Mouse (Mus musculus) forebrain, embryonic 14.5 days (tissue): ENCODE measurements at regions not wholly inside any gene's neighbourhood (a gene's known extent, or its start where the extent isn't known, plus 50 kb on each side); places are given as distances from the start of the nearest gene placed in this dataset.

ENCODE experiments used
- ATAC-seq: fragments of 200-750 bp; cut with Nextera tagmentation; 2 replicates; pipeline ENCODE4 v1.8.0; 2017; ENCODE audit warnings: mild to moderate bottlenecking, moderate library complexity
- DNase-seq: peaks from one replicate; pipeline ENCODE4 v3.0.0-alpha.2; 2015; ENCODE audit warnings: low spot score
- H3K27ac ChIP-seq: fragments of 300-500 bp; sonication (generic); 2 replicates; pipeline ENCODE4 v1.5.1; 2014; ENCODE audit warnings: low read depth, mild to moderate bottlenecking, control low read depth, low read length, moderate library complexity
- H3K27me3 ChIP-seq: fragments of 300-500 bp; sonication (generic); replicated peaks from 2 replicates; pipeline ENCODE4 v1.6.1; 2014; ENCODE audit warnings: low read length, control low read depth, mixed read lengths; ENCODE audit not compliant: control insufficient read depth, insufficient read depth
- H3K36me3 ChIP-seq: fragments of 300-500 bp; sonication (generic); 2 replicates; pipeline ENCODE4 v1.6.1; 2014; ENCODE audit warnings: low read length, control low read depth; ENCODE audit not compliant: control insufficient read depth, insufficient read depth
- H3K4me1 ChIP-seq: fragments of 300-500 bp; sonication (generic); 2 replicates; pipeline ENCODE4 v1.6.1; 2014; ENCODE audit warnings: antibody characterized with exemption, low read length, control low read depth; ENCODE audit not compliant: control insufficient read depth, insufficient read depth
- H3K4me2 ChIP-seq: fragments of 300-500 bp; sonication (generic); 2 replicates; pipeline ENCODE4 v1.6.1; 2014; ENCODE audit warnings: mild to moderate bottlenecking, control low read depth, low read length
- H3K4me3 ChIP-seq: fragments of 300-500 bp; sonication (generic); 2 replicates; pipeline ENCODE4 v1.5.1; 2014; ENCODE audit warnings: low read depth, low read length, control low read depth
- H3K9ac ChIP-seq: fragments of 300-500 bp; sonication (generic); 2 replicates; pipeline ENCODE4 v1.6.1; 2014; ENCODE audit warnings: mild to moderate bottlenecking, low read length, control low read depth, moderate library complexity
- H3K9me3 ChIP-seq: fragments of 300-500 bp; sonication (generic); replicated peaks from 2 replicates; pipeline ENCODE4 v1.6.1; 2016; ENCODE audit warnings: low read length, control low read depth, mixed read lengths; ENCODE audit not compliant: control insufficient read depth
- WGBS: fragments of 180-500 bp; shearing (Covaris S2); extraction: QIAGEN DNeasy Blood & Tissue Kit; methylation state at CpG from one replicate; pipeline ENCODE4 v1.1.7; 2014; 5-methylcytosine and 5-hydroxymethylcytosine counted together

- Histone ChIP-seq H3K9me3 (no peaks in the 10 kb centered on the region), H3K27ac (no peak overlapping the region), H3K4me3 (no peak overlapping the region), H3K4me1 (no peaks in the 10 kb centered on the region), H3K27me3 (no peaks in the 10 kb centered on the region), H3K4me2 (no peak overlapping the region), H3K36me3 (no peaks in the 10 kb centered on the region), H3K9ac (no peak overlapping the region)
- DNase-seq (no peak), ATAC-seq (no peak)
- WGBS: 82% methylated on average over 12 of the region's 12 CpGs
These were observed 181.5 kb downstream of the CK137956 start for GRCm38 (mm10) chr4:127789206-127789605.

- Histone ChIP-seq H3K4me1 (peaks cover 4% of the 10 kb centered on the region; the same call in 1 of the 2 replicates), H3K4me3 (no peak overlapping the region), H3K4me2 (no peak overlapping the region), H3K36me3 (no peaks in the 10 kb centered on the region), H3K27ac (no peak overlapping the region), H3K9ac (no peak overlapping the region), H3K27me3 (no peaks in the 10 kb centered on the region), H3K9me3 (no peaks in the 10 kb centered on the region)
- DNase-seq (no peak), ATAC-seq (no peak)
- WGBS: 81% methylated on average over 3 of the region's 3 CpGs
These were observed 185.0 kb downstream of the CK137956 start for GRCm38 (mm10) chr4:127785786-127786185.

- DNase-seq (peak; percentile 19), ATAC-seq (no peak)
- Histone ChIP-seq H3K9ac (no peak overlapping the region), H3K27ac (no peak overlapping the region), H3K9me3 (no peaks in the 10 kb centered on the region), H3K36me3 (no peaks in the 10 kb centered on the region), H3K4me1 (no peaks in the 10 kb centered on the region), H3K4me3 (no peak overlapping the region), H3K4me2 (no peak overlapping the region), H3K27me3 (no peaks in the 10 kb centered on the region)
- 28% methylated on average over 5 of the region's 5 CpGs for WGBS
These were observed 198.7 kb downstream of the CK137956 start for GRCm38 (mm10) chr4:127771966-127772500.

- H3K4me2 ChIP-seq: no peak overlapping the region
- no peaks in the 10 kb centered on the region for H3K36me3 ChIP-seq
- no peaks in the 10 kb centered on the region for H3K9me3 ChIP-seq
- no peak overlapping the region for H3K27ac ChIP-seq
- no peak for ATAC-seq
- no peaks in the 10 kb centered on the region for H3K4me1 ChIP-seq
- H3K27me3 ChIP-seq: no peaks in the 10 kb centered on the region
- no peak for DNase-seq
- H3K9ac ChIP-seq: no peak overlapping the region
- WGBS: 91% methylated on average over 5 of the region's 5 CpGs
- no peak overlapping the region for H3K4me3 ChIP-seq
These were observed 207.0 kb downstream of the CK137956 start for GRCm38 (mm10) chr4:127763736-127764135.

- H3K9me3 ChIP-seq: no peaks in the 10 kb centered on the region
- no peak overlapping the region for H3K4me2 ChIP-seq
- DNase-seq: no peak
- no peak overlapping the region for H3K4me3 ChIP-seq
- H3K4me1 ChIP-seq: no peaks in the 10 kb centered on the region
- no peaks in the 10 kb centered on the region for H3K36me3 ChIP-seq
- no peak for ATAC-seq
- WGBS: 26% methylated on average over 9 of the region's 9 CpGs
- H3K27ac ChIP-seq: no peak overlapping the region
- H3K9ac ChIP-seq: no peak overlapping the region
- H3K27me3 ChIP-seq: no peaks in the 10 kb centered on the region
These were observed 211.8 kb downstream of the CK137956 start for GRCm38 (mm10) chr4:127758961-127759360.

GRCm38 (mm10) chr4:127756238-127756637, 214.5 kb downstream of the CK137956 start:
- Histone ChIP-seq H3K9ac (no peak overlapping the region), H3K4me2 (no peak overlapping the region), H3K4me3 (no peak overlapping the region), H3K36me3 (no peaks in the 10 kb centered on the region), H3K27ac (no peak overlapping the region), H3K4me1 (no peaks in the 10 kb centered on the region), H3K9me3 (no peaks in the 10 kb centered on the region), H3K27me3 (no peaks in the 10 kb centered on the region)
- DNase-seq: no peak
- no peak for ATAC-seq
- 88% methylated on average over 6 of the region's 6 CpGs for whole genome bisulfite sequencing

GRCm38 (mm10) chr4:127750781-127751180, 220.0 kb downstream of the CK137956 start:
- Histone ChIP-seq H3K27me3 (no peaks in the 10 kb centered on the region), H3K27ac (no peak overlapping the region), H3K4me1 (no peaks in the 10 kb centered on the region), H3K4me3 (no peak overlapping the region), H3K4me2 (no peak overlapping the region), H3K36me3 (no peaks in the 10 kb centered on the region), H3K9me3 (no peaks in the 10 kb centered on the region), H3K9ac (no peak overlapping the region)
- ATAC-seq (no peak), DNase-seq (no peak)
- 90% methylated on average over 3 of the region's 3 CpGs for WGBS

GRCm38 (mm10) chr4:127747876-127748275, 222.9 kb downstream of the CK137956 start:
- Histone ChIP-seq H3K4me2 (no peak overlapping the region), H3K9me3 (no peaks in the 10 kb centered on the region), H3K9ac (no peak overlapping the region), H3K4me3 (no peak overlapping the region), H3K27me3 (no peaks in the 10 kb centered on the region), H3K36me3 (no peaks in the 10 kb centered on the region), H3K4me1 (no peaks in the 10 kb centered on the region), H3K27ac (no peak overlapping the region)
- ATAC-seq: no peak
- no peak for DNase-seq
- WGBS: 77% methylated on average over 5 of the region's 5 CpGs

- WGBS: 82% methylated on average over 2 of the region's 2 CpGs
- Histone ChIP-seq H3K27me3 (no peaks in the 10 kb centered on the region), H3K4me1 (peaks cover 6% of the 10 kb centered on the region; the same call in 1 of the 2 replicates), H3K4me3 (no peak overlapping the region), H3K27ac (no peak overlapping the region), H3K9ac (no peak overlapping the region), H3K36me3 (no peaks in the 10 kb centered on the region), H3K4me2 (no peak overlapping the region), H3K9me3 (no peaks in the 10 kb centered on the region)
- DNase-seq (no peak), ATAC-seq (no peak)
These were observed 234.0 kb downstream of the CK137956 start for GRCm38 (mm10) chr4:127736781-127737180.
